In genomic region chr15:21132999-21133398, GRCm38 (mm10) we compare ENCODE assay signal across 26 mouse cellular contexts.
"Had no signal": no experiment of that assay in that cellular context is flagged by ENCODE, and none has a peak within 500 bp of the region (broad histone marks: within the 10 kb centered on the region; RNA-seq: fewer than 3 reads in every experiment).

No protein-coding gene starts in this region.

- H3K4me1 ChIP-seq: embryonic facial prominence, embryonic 10.5 days; embryonic facial prominence, embryonic 12.5 days; embryonic facial prominence, embryonic 13.5 days; embryonic facial prominence, embryonic 15.5 days; forebrain, embryonic 10.5 days; forebrain, embryonic 12.5 days; forebrain, embryonic 13.5 days had no signal

- H3K9ac ChIP-seq: embryonic facial prominence, embryonic 12.5 days; embryonic facial prominence, embryonic 13.5 days; embryonic facial prominence, embryonic 15.5 days; forebrain, embryonic 12.5 days; forebrain, embryonic 13.5 days; forebrain, embryonic 15.5 days; forebrain, postnatal 0 days had no signal

- H3K4me2 ChIP-seq: embryonic facial prominence, embryonic 12.5 days; embryonic facial prominence, embryonic 13.5 days; embryonic facial prominence, embryonic 15.5 days; forebrain, embryonic 12.5 days; forebrain, embryonic 13.5 days; forebrain, embryonic 15.5 days had no signal

- H3K27ac ChIP-seq: embryonic facial prominence, embryonic 10.5 days; embryonic facial prominence, embryonic 12.5 days; embryonic facial prominence, embryonic 13.5 days; embryonic facial prominence, embryonic 15.5 days; forebrain, embryonic 10.5 days; forebrain, embryonic 12.5 days; forebrain, embryonic 13.5 days; forebrain, embryonic 15.5 days; gastrocnemius, adult 2 months had no signal

- H3K4me3 ChIP-seq: embryonic facial prominence, embryonic 10.5 days; embryonic facial prominence, embryonic 12.5 days; embryonic facial prominence, embryonic 13.5 days; embryonic facial prominence, embryonic 15.5 days; erythroblast, embryonic 14.5 days; forebrain, embryonic 10.5 days; forebrain, embryonic 12.5 days; forebrain, embryonic 13.5 days; forebrain, embryonic 15.5 days; gastrocnemius, adult 2 months had no signal

- H3K36me3 ChIP-seq: embryonic facial prominence, embryonic 10.5 days; embryonic facial prominence, embryonic 12.5 days; embryonic facial prominence, embryonic 13.5 days; embryonic facial prominence, embryonic 15.5 days; forebrain, embryonic 10.5 days; forebrain, embryonic 12.5 days; forebrain, embryonic 15.5 days had no signal

- H3K27me3 ChIP-seq: embryonic facial prominence, embryonic 12.5 days; embryonic facial prominence, embryonic 13.5 days; embryonic facial prominence, embryonic 15.5 days; forebrain, embryonic 12.5 days; forebrain, embryonic 13.5 days; forebrain, embryonic 15.5 days had no signal

- H3K9me3 ChIP-seq: embryonic facial prominence, embryonic 10.5 days; embryonic facial prominence, embryonic 12.5 days; embryonic facial prominence, embryonic 13.5 days; embryonic facial prominence, embryonic 15.5 days; forebrain, embryonic 10.5 days; forebrain, embryonic 12.5 days; forebrain, embryonic 13.5 days; forebrain, embryonic 15.5 days had no signal

- DNase-seq: cerebellum, adult 2 months; cerebellum, adult 8-10 months; cerebellum, adult 9-10 months; cerebellum, adult 9-11 months; cerebellum, postnatal 14 days; cerebellum, postnatal 25 days; cerebellum, postnatal 36 days; embryo, embryonic 11 days; forebrain, postnatal 0 days; gastrocnemius, adult 2 months; gastrocnemius, postnatal 10 days; gastrocnemius, postnatal 14 days; gastrocnemius, postnatal 25 days; gastrocnemius, postnatal 36 days; heart, adult 11 months; heart, adult 18-20 months had no signal

- ATAC-seq: forebrain, embryonic 13.5 days; forebrain, embryonic 15.5 days; forebrain, embryonic 16.5 days; forebrain, postnatal 0 days had no signal
